Mouse (Mus musculus): Measurements from ENCODE around the gene Chchd6.

DNA sequence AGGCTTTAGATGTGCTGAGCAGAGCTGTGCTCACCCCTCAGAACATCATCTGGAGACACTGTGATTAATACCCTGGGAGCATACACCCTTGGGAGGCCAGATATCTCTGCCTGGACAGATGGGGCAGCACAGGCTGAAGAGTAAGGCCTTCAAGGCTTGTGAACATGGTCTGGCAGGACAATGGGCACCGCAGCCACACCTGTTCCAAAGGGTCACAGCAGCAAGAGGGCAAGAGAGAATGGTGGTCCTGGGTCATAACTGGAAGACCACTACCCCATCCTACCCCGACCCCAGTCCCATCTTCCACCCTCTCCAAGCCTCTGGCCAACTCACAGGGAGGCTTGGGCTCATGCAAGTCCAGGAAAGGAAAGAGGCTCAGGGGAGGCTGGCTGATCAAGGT is 244.9 kb downstream of the Chchd6 start:
- TF ChIP-seq CTCF (IDR thresholded peaks at IDR 0.05; ENCODE audit: insufficient read depth, low read length) (no peak), POLR2A (IDR thresholded peaks at IDR 0.05; ENCODE audit: borderline replicate concordance, extremely low read depth, low read depth, low read length) (no peak)
